Mouse (Mus musculus): Measurements from ENCODE around the gene Olfr159. TPM values are rescaled to one million over a fixed set of nuclear protein-coding genes. Genes with fewer than 3 reads are reported as not detected.

The Olfr159 gene
- polyA plus RNA-seq, 1 experiment: not detected

DNA sequence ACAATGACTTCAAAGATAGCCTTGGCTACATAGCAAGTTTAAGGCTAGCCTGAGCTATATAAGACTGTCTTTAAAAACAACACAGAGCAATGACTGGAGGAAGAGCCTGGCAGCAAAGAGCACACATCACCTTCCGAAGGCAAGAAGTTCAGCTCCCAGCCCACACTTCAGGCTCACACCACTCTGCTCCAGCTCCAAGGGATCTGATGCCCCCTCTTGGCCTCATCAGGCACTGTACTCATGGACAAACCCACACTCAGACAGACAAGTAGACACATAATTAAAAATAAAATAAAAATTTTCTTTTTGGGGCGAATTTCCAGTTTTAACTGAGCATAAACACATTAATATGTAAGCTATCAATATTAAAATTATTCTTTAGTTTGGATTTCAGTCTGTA lies 9.5 kb downstream of the Olfr159 start:
- no peak overlapping the region for H3K4me3 ChIP-seq (replicated peaks; ENCODE audit: control insufficient read depth, low read depth, low read length)
- WGBS: 68% methylated on average over 2 of the region's 2 CpGs
- TF ChIP-seq POLR2A (IDR thresholded peaks at IDR 0.05; ENCODE audit: borderline replicate concordance, control insufficient read depth, low read depth, low read length) (no peak), CTCF (IDR thresholded peaks at IDR 0.05; ENCODE audit: control insufficient read depth, insufficient read depth, low read length) (no peak)
- H3K27ac ChIP-seq (ENCODE audit: control insufficient read depth, insufficient read depth, low read depth, low read length, poor library complexity): no peak overlapping the region
- no peaks in the 10 kb centered on the region for H3K4me1 ChIP-seq (ENCODE audit: control insufficient read depth, insufficient read depth, low read length)

DNA sequence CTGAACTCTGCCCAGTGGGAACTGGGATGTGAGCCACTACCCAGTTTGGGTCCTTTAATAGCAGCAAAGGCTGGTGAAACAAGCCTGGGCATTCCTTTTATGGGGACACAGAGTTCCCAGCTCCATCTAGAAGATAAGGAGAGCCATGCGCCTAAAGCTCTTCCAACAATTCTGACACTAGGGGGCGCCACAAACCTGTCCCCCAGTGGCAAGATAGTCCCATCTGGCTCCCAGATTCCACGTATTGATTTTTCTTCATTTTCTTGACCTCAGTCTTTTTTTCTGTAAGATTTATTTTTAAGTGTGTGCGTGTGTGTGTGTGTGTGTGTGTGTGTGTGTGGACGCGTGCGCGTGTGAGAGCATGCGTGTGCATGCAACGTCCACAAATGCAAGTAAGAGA lies 10.3 kb downstream of the Olfr159 start:
- Histone ChIP-seq H3K27ac (ENCODE audit: control insufficient read depth, insufficient read depth, low read depth, low read length, poor library complexity) (no peak overlapping the region), H3K4me1 (ENCODE audit: control insufficient read depth, insufficient read depth, low read length) (no peaks in the 10 kb centered on the region), H3K4me3 (replicated peaks; ENCODE audit: control insufficient read depth, low read depth, low read length) (no peak overlapping the region)
- TF ChIP-seq CTCF (IDR thresholded peaks at IDR 0.05; ENCODE audit: control insufficient read depth, insufficient read depth, low read length) (peak; percentile 37; the same call in 1 of the 2 replicates), POLR2A (IDR thresholded peaks at IDR 0.05; ENCODE audit: borderline replicate concordance, control insufficient read depth, low read depth, low read length) (no peak)
- WGBS: 71% methylated on average over 10 of the region's 10 CpGs

DNA sequence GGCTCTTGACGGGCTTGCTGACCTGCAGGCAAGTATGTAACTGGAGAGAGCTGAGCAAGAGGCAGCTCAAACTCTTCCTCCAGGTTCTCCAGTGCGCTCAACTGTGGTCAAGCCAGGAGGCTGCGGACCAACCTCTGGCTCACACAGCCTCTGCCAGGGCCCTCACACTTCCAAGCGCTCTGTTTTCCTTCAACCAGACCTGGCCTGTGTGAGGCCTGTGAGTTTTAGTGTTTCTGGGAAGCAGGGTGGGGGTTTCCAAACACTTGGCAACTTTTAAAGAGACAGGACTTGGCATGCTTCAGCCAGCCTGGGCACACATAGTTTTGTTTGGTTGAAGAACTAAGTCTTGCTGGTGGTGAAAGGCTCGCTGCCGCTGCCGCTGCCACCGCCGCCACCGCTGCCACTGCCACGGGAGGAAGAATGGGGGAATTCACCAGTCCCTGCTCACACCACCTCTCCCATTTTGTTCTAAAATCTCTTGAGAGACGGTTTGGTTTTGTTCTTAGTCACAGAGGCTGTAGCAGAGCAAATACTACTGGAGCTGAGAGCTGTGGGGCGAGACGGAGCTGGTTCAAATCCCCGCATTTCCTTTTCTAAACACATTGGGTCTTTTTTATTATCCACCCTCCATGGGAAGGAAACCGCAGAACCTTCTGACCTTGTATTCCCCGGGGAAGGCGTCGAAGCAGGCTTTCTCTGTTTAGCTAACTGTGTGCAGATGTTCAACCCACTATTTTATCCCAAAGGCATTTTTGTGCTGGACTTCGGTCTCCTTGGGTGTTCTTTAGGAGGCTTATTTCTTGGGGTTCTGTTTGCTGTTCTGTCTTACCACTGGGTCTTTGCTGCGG lies 11.0 kb downstream of the Olfr159 start:
- H3K4me1 ChIP-seq (ENCODE audit: control insufficient read depth, insufficient read depth, low read length): no peaks in the 10 kb centered on the region
- 79% methylated on average over 21 of the region's 21 CpGs for WGBS
- no peak overlapping the region for H3K4me3 ChIP-seq (replicated peaks; ENCODE audit: control insufficient read depth, low read depth, low read length)
- H3K27ac ChIP-seq (ENCODE audit: control insufficient read depth, insufficient read depth, low read depth, low read length, poor library complexity): peak overlapping the region; percentile 4; the same call in 1 of the 2 replicates
- TF ChIP-seq POLR2A (IDR thresholded peaks at IDR 0.05; ENCODE audit: borderline replicate concordance, control insufficient read depth, low read depth, low read length): no peak
- TF ChIP-seq CTCF (IDR thresholded peaks at IDR 0.05; ENCODE audit: control insufficient read depth, insufficient read depth, low read length): no peak

DNA sequence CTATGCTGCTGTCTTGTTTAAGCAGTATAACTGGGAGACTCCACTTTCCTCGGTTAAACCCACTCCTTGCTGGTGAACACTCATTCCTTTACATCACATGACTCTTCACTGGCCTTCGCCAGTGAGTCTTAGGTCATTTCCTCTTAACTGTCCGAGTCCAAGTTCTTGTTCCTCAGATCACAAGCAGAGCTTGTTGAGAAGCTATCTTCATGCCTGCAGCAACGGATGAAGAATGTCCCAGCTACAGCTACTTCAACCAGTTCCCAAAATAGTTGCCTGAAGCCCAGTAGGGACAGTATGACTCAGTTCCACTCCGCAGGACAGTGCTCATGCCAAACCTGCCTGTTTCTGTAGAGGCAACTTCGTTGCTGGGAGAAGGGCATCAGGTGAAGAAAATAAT lies 13.6 kb downstream of the Olfr159 start:
- TF ChIP-seq POLR2A (IDR thresholded peaks at IDR 0.05; ENCODE audit: borderline replicate concordance, control insufficient read depth, low read depth, low read length) (no peak), CTCF (IDR thresholded peaks at IDR 0.05; ENCODE audit: control insufficient read depth, insufficient read depth, low read length) (no peak)
- H3K27ac ChIP-seq (ENCODE audit: control insufficient read depth, insufficient read depth, low read depth, low read length, poor library complexity): no peak overlapping the region

DNA sequence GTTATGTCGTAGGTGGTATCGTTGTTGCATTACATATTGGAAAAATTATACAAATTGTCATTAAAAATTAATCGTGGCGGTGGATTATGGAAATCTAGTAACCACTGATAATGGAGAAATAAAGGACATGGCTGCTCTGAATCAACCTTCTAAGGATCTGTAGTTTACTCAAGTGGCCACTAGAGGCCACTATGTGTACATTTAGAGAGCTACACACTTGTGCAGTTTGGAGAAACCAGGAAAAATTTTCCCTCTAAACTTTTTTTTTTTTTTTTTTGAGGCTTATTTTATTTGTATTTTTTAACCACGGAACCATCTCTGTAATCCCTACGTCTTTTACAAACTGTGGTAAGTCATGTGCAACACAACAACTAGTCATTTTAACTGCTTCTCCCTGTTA lies 25.6 kb downstream of the Olfr159 start:
- 14% methylated on average over 6 of the region's 6 CpGs for WGBS
- Histone ChIP-seq H3K27ac (ENCODE audit: control insufficient read depth, insufficient read depth, low read depth, low read length, poor library complexity) (no peak overlapping the region), H3K4me1 (ENCODE audit: control insufficient read depth, insufficient read depth, low read length) (no peaks in the 10 kb centered on the region; the same call in 1 of the 2 replicates), H3K4me3 (replicated peaks; ENCODE audit: control insufficient read depth, low read depth, low read length) (no peak overlapping the region)
- TF ChIP-seq CTCF (IDR thresholded peaks at IDR 0.05; ENCODE audit: control insufficient read depth, insufficient read depth, low read length) (no peak), POLR2A (IDR thresholded peaks at IDR 0.05; ENCODE audit: borderline replicate concordance, control insufficient read depth, low read depth, low read length) (no peak)

More for the DNA sequence above, 13.6 kb downstream of the Olfr159 start:
- WGBS: 21% methylated on average over 6 of the region's 6 CpGs
- Histone ChIP-seq H3K4me3 (replicated peaks; ENCODE audit: control insufficient read depth, low read depth, low read length) (no peak overlapping the region), H3K4me1 (ENCODE audit: control insufficient read depth, insufficient read depth, low read length) (no peaks in the 10 kb centered on the region)

DNA sequence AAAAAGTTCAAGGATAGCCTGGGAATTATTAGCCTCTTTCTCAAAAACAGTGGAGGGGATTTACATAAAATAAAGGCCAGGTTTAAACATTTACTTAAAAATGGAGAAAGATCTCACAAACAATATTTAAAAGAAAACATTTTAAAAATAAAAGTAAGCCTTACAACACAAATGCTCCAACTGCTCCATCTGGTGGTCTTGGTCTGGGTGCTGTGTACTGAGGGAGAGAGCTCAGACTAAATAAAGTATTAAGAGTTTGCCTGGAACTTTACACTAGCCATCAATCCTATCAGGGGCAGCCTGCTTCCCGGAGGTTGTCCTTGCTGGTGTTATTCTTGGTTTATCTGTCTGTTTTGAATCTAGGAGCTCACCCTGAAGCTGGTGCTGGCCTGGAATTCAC lies 27.7 kb downstream of the Olfr159 start:
- WGBS: 66% methylated on average over 1 of the region's 1 CpGs
- Histone ChIP-seq H3K4me1 (ENCODE audit: control insufficient read depth, insufficient read depth, low read length) (no peaks in the 10 kb centered on the region; the same call in 1 of the 2 replicates), H3K4me3 (replicated peaks; ENCODE audit: control insufficient read depth, low read depth, low read length) (no peak overlapping the region), H3K27ac (ENCODE audit: control insufficient read depth, insufficient read depth, low read depth, low read length, poor library complexity) (no peak overlapping the region)
- TF ChIP-seq CTCF (IDR thresholded peaks at IDR 0.05; ENCODE audit: control insufficient read depth, insufficient read depth, low read length): no peak
- no peak for TF ChIP-seq POLR2A (IDR thresholded peaks at IDR 0.05; ENCODE audit: borderline replicate concordance, control insufficient read depth, low read depth, low read length)

DNA sequence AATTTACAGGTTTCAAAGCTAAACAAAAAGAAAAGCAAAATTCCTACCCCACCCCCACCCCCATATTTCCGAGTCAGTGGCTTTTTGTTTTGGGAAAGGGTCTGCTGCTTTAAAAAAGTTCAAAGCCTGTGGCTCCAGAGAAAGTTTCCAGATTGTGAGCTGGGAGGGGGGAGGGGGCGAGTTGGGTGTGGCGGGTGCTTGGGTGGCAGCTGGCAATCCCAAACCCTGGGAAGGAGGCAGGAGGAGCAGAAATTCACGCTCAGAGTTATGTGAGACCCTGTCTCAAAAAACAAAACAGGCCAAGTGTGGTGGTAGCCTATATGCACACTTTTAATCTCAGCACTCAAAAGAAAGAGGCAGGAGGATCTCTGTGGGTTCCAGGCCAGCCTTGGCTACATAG lies 28.2 kb downstream of the Olfr159 start:
- Histone ChIP-seq H3K27ac (ENCODE audit: control insufficient read depth, insufficient read depth, low read depth, low read length, poor library complexity) (no peak overlapping the region), H3K4me3 (replicated peaks; ENCODE audit: control insufficient read depth, low read depth, low read length) (no peak overlapping the region), H3K4me1 (ENCODE audit: control insufficient read depth, insufficient read depth, low read length) (no peaks in the 10 kb centered on the region; the same call in 1 of the 2 replicates)
- TF ChIP-seq CTCF (IDR thresholded peaks at IDR 0.05; ENCODE audit: control insufficient read depth, insufficient read depth, low read length) (no peak), POLR2A (IDR thresholded peaks at IDR 0.05; ENCODE audit: borderline replicate concordance, control insufficient read depth, low read depth, low read length) (no peak)
- WGBS: 74% methylated on average over 4 of the region's 4 CpGs

DNA sequence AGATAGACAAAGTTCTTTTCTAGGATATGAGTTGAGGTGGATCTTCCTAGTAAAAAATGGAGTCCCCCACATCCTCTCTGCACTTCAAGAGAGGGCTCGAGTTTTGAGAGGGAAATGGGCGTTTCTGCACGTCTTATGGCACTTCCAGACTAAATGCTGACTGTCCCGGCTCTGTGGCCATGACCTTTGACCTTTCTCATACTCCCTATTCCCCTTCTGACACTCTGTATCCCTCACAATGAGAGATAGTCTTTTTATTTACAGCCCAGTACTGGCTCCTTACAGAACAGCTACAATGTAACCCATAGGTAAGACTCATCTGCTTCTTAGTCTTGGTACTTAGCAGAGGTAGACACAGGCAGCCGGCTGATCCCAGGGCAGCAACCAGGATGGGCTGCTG lies 29.3 kb downstream of the Olfr159 start:
- H3K4me1 ChIP-seq (ENCODE audit: control insufficient read depth, insufficient read depth, low read length): no peaks in the 10 kb centered on the region; the same call in 1 of the 2 replicates
- WGBS: 63% methylated on average over 5 of the region's 5 CpGs
- no peak for TF ChIP-seq CTCF (IDR thresholded peaks at IDR 0.05; ENCODE audit: control insufficient read depth, insufficient read depth, low read length)
- TF ChIP-seq POLR2A (IDR thresholded peaks at IDR 0.05; ENCODE audit: borderline replicate concordance, control insufficient read depth, low read depth, low read length): no peak
- H3K4me3 ChIP-seq (replicated peaks; ENCODE audit: control insufficient read depth, low read depth, low read length): no peak overlapping the region
- H3K27ac ChIP-seq (ENCODE audit: control insufficient read depth, insufficient read depth, low read depth, low read length, poor library complexity): no peak overlapping the region

Measured in bone marrow, adult 2 months (tissue).